Mouse (Mus musculus) adipocyte (in vitro differentiated cells): ENCODE measurements around the gene Trim8.
A peak's percentile ranks its signal among the peaks of the same experiment; 100 is the strongest.

ENCODE experiments used
- DNase-seq: peaks from one replicate; pipeline ENCODE4 v3.0.0-alpha.2; 2016; ENCODE audit warnings: low spot score

The Trim8 gene

DNA sequence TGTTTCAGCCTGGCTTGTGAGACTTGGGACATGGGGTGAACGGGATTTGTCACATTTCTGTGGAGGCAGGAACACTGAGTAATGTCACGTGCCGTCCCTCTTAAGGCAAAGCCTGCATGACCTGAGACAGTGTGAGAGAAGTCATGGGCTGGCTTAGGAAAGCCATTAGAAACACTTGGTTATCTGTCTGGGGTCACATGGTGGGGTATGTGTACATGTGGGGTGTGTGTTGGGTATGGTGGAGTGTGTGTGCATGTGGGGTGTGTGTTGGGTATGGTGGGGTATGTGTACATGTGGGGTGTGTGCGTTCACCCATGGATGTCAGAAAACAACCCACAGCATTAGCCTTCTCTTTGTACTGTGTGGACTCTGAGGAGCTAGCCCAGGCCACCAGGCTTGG, 48.9 kb downstream of the Trim8 start:
- no peak for DNase-seq

DNA sequence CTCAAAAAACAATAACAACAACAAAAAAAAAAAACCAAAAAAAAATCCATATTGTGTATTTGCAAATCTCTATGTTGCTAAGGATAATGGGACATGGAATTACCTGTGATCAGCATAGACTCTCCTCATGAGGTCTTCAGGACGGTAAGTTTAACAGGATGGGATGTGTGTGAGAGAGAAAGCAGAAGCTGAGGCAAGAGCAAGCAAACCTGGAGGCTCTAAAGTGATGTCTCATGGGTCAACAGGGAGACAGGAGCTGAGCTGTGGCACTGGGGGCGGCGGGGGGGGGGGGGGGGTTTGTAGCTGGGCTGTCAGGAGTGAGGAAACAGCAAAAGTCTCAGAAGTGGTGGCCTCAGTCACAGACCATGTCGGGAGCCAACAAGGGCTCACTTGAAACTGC, 51.0 kb downstream of the Trim8 start:
- no peak for DNase-seq

DNA sequence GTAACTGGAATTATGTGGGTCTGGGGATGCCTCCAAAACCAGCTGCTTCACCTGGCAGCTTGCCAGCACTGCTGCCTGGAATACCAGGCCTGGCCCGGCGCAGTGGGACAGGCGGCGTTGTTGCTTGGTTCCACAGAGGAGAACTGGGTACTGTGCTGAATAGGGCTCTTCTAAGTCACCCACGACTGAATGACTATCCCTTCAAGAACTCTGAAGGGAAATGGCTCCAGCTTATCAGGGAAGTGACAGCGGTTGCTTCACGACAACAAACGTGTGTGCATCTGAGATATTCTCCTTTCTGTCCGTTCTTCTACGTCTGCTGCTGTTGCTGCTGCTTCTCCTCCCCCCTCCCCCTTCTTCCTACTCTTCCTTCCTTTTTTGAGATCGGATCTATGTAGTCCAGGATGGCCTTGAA, 52.0 kb downstream of the Trim8 start:
- DNase-seq, result peak; percentile 28

DNA sequence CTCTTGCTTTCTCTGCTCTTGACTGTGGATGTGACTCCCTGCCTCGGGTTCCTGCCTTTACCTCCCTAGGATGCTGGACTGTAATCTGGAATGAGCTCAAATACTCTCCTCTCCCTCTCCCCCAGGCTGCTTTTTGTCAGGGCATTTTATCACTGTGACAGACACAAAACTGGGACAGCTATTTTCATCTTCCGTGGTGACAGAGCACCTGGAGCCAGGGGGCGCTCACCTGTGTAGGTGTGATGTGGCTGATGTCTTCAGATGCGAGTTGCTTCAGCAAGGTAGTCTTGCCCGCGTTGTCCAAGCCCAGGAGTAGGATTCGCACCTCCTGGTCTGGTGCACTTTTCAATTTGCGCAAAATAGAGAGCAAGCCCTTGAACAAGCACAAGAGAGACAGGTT, 56.5 kb downstream of the Trim8 start:
- no peak for DNase-seq

DNA sequence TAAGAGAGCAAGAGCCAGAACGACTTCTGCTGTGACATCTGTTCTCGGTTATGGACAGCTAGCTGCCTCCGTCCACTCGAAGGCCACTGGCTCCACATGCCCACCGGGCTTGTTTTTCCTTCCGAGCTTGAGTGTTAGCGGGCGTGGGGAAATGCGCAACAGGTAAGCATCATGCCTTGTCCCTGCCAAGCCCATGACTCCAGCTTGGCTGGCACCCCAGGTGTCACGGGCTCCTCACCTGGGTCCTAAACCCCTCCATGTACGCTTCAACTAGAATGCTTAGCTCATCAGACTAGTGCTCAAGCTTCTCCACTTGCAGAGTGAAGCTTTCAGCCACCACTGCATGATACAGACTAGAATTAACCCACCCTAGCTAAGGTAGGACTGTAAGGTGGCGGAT, 57.1 kb downstream of the Trim8 start:
- no peak for DNase-seq

DNA sequence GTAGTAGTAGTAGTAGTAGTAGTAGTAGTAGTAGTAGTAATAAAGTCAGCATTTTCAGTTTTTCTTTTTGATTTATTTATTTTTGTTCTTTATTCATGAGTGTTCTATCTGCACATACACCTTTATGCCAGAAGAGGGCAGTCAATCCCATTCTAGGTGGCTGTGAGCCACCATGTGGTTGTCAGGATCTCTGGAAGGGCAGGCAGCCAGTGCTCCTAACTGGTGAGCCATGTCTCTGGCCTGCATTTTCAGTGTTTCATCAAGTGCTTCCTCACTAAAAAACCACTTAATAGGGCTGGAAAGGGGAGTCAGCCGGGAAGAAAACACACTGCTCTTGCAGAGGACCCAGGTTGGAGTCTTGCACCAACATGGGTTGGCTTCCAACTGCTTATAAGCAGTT, 60.6 kb downstream of the Trim8 start:
- peak; percentile 93 for DNase-seq

DNA sequence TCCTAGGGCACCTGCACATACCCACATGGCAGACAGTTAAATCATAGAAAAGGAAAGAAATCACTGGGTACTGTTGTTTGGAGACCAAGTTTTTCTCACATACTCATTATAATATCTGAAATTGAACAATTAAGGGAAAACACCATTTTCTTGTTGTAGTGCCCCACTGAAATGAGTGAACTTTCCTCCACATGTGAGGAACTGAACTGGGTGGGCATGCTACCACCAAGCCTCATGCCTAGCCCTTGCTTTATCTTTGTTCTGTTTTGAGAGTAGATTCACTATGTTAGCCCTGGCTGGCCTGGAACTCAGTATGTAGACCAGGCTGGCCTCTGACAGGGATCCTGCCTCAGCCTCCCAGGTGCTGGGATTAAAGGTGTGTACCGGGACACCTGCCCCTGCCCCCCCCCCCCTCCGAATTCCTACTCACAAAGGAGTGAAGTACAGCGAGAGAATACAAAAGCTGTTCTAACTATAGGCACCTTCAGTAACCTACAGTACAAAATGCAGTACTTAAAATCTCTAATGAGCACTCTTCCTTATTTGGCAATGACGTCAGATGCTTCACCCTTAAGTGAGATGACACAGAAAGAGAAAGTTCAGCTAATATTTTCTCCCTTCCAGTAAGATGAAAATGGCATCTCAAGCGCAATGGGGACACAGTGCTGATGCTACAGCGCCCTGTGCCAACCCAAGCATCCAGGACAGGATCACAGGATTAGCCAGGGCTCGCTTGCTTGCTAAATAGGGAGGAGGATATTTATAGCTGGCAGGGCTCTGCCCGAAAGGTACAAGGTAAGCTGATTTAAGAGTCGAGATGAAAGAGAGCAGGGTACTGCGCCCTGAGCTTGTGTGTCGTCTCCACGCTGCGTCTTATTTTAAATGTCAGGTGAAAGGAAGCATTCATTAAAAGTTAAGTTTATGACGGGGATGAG, 61.3 kb downstream of the Trim8 start:
- no peak for DNase-seq

DNA sequence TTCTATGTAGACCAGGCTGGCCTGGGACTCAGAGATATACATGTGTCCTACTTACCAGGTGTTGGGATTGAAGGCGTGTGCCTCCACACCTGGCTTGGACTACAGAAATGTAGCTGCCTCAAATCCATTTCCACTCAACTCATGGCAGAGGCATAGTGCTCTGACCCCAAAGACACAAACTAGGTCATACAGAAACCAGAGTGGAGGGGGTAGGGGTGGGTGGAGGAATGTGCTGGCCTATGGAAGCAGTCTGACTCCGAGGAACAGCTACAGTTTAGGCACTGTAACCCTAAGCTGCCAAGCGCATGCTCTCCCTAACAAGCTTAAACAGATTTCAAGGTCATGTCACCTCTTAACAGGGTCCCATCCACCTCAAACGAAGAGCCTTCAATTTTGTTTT, 62.1 kb downstream of the Trim8 start:
- DNase-seq, result no peak

DNA sequence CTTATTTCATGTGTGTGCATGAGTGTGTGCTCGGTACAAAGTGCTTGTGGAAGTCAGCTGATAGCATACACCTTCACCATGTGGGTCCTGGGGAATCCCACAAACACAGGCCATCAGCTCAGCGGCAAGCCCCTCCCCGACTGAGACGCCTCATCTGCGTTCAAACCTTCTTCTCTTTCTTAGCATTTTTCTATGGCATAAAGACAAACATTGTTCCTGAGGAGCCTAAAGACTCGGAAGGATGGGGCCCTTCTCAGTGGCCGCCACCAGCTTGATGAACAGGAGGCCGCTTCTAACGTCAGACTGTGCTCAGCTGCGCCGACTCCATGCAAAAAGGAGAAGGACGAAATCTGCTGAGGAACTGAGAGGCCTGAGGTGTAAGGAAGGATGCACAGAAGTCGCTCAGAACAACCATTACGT, 62.6 kb downstream of the Trim8 start:
- no peak for DNase-seq
